Mouse (Mus musculus) midbrain, postnatal 0 days (tissue): ENCODE measurements around the gene Smim5. TPM values are rescaled to one million over a fixed set of nuclear protein-coding genes. Genes with fewer than 3 reads are reported as not detected.

Source experiments
- ATAC-seq: fragments of 200-750 bp; cut with Nextera tagmentation; 2 replicates; pipeline ENCODE4 v1.8.0; 2017; ENCODE audit warnings: moderate number of reproducible peaks, mild to moderate bottlenecking, moderate TSS enrichment, moderate library complexity; ENCODE audit not compliant: low FRiP score
- DNase-seq: peaks from one replicate; pipeline ENCODE4 v3.0.0-alpha.2; 2015; ENCODE audit warnings: low spot score
- H3K27ac ChIP-seq: fragments of 300-500 bp; sonication (generic); 2 replicates; pipeline ENCODE4 v1.5.1; 2014; ENCODE audit warnings: low read depth, mild to moderate bottlenecking, low read length, mixed read lengths
- H3K27me3 ChIP-seq: fragments of 300-500 bp; sonication (generic); 2 replicates; pipeline ENCODE4 v1.6.1; 2014; ENCODE audit warnings: low read length, control low read depth, mixed read lengths; ENCODE audit not compliant: insufficient read depth
- H3K36me3 ChIP-seq: fragments of 300-500 bp; sonication (generic); 2 replicates; pipeline ENCODE4 v1.6.1; 2014; ENCODE audit warnings: low read length, control low read depth, mixed read lengths; ENCODE audit not compliant: insufficient read depth
- H3K4me1 ChIP-seq: fragments of 300-500 bp; sonication (generic); 2 replicates; pipeline ENCODE4 v1.6.1; 2014; ENCODE audit warnings: mild to moderate bottlenecking, control low read depth, antibody characterized with exemption, low read length, mixed read lengths; ENCODE audit not compliant: insufficient read depth
- H3K4me2 ChIP-seq: fragments of 300-500 bp; sonication (generic); 2 replicates; pipeline ENCODE4 v1.6.1; 2014; ENCODE audit warnings: low read depth, mild to moderate bottlenecking, low read length, mixed read lengths; ENCODE audit not compliant: poor library complexity, severe bottlenecking
- H3K4me3 ChIP-seq: fragments of 300-500 bp; sonication (generic); 2 replicates; pipeline ENCODE4 v1.5.1; 2014; ENCODE audit warnings: low read depth, mild to moderate bottlenecking, low read length, moderate library complexity
- H3K9ac ChIP-seq: fragments of 300-500 bp; sonication (generic); replicated peaks from 2 replicates; pipeline ENCODE4 v1.6.1; 2014; ENCODE audit warnings: mild to moderate bottlenecking, low read length, moderate library complexity, mixed read lengths; ENCODE audit not compliant: poor library complexity, severe bottlenecking
- H3K9me3 ChIP-seq: fragments of 300-500 bp; sonication (generic); 2 replicates; pipeline ENCODE4 v1.6.1; 2016; ENCODE audit warnings: low read length, control low read depth
- CTCF ChIP-seq: IDR thresholded peaks from 2 replicates; pipeline ENCODE4 v1.5.1; 2016; ENCODE audit warnings: antibody characterized with exemption, mild to moderate bottlenecking
- WGBS: fragments of 180-500 bp; shearing (Covaris S2); extraction: QIAGEN DNeasy Blood & Tissue Kit; methylation state at CpG from one replicate; pipeline ENCODE4 v1.1.7; 2014; 5-methylcytosine and 5-hydroxymethylcytosine counted together
- polyA plus RNA-seq: library from polyadenylated mRNA; unstranded; fragments of >200 nt; fragmentation: Nextera tagmentation; extraction: Ambion mirVana; gene quantifications from 2 replicates; pipeline ENCODE4 v1.2.1, GENCODE M21; 2015
- total RNA-seq: library from RNA; depleted of rRNA; stranded (reverse); fragments of >200 nt; gene quantifications from 2 replicates; pipeline ENCODE4 v1.2.3, GENCODE M21; 2014

Gene Smim5
- total and polyA plus RNA-seq, 2 experiments from 2014 or later: 1.5 TPM; not detected in 1

- no peak overlapping the region for H3K27ac ChIP-seq
- no peak overlapping the region for H3K9ac ChIP-seq
- H3K27me3 ChIP-seq: no peaks in the 10 kb centered on the region
- DNase-seq: no peak
- no peaks in the 10 kb centered on the region for H3K9me3 ChIP-seq
- no peaks in the 10 kb centered on the region for H3K36me3 ChIP-seq
- 0 out of 2 replicates have a peak, but pooled peaks have one; percentile 23 for ATAC-seq
- H3K4me1 ChIP-seq: no peaks in the 10 kb centered on the region
- no peak for TF ChIP-seq CTCF
- 91% methylated on average over 11 of the region's 11 CpGs for WGBS
- H3K4me3 ChIP-seq: no peak overlapping the region
- no peak overlapping the region for H3K4me2 ChIP-seq
Observed at GRCm38 (mm10) chr11:115886446-115886845, 13.3 kb upstream of the Smim5 start.

- Histone ChIP-seq H3K27me3 (no peaks in the 10 kb centered on the region), H3K9me3 (no peaks in the 10 kb centered on the region), H3K9ac (no peak overlapping the region), H3K4me3 (no peak overlapping the region), H3K4me2 (no peak overlapping the region), H3K27ac (no peak overlapping the region), H3K4me1 (no peaks in the 10 kb centered on the region), H3K36me3 (no peaks in the 10 kb centered on the region)
- ATAC-seq (no peak), DNase-seq (no peak)
- 83% methylated on average over 5 of the region's 5 CpGs for WGBS
- TF ChIP-seq CTCF: no peak
Observed at GRCm38 (mm10) chr11:115888020-115888419, 11.7 kb upstream of the Smim5 start.

DNA sequence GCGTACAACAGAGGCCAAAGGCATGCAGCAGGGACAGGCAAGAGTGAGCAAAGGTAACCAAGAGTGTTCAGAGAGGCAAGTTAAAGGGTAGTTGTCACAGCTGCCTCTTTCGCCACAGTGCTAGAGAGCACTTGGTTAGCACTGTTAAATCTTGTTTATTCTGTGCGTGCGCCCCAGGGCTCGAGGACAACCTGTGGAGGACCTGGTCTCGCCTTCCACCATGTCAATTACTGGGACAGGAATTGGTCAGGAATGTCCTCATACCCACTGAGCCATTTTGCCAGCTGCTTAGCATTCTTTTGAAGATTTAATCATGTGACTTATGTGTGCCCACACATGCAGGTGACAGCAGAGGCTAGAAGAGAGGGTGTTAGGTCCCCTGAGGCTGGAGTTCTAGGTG, 10.6 kb upstream of the Smim5 start:
- no peaks in the 10 kb centered on the region for H3K9me3 ChIP-seq
- H3K9ac ChIP-seq: no peak overlapping the region
- H3K4me1 ChIP-seq: no peaks in the 10 kb centered on the region
- no peak overlapping the region for H3K4me3 ChIP-seq
- WGBS: 85% methylated on average over 6 of the region's 6 CpGs
- H3K27ac ChIP-seq: no peak overlapping the region
- no peaks in the 10 kb centered on the region for H3K27me3 ChIP-seq
- TF ChIP-seq CTCF: no peak
- H3K4me2 ChIP-seq: no peak overlapping the region
- DNase-seq (no peak), ATAC-seq (no peak)
- no peaks in the 10 kb centered on the region for H3K36me3 ChIP-seq

GRCm38 (mm10) chr11:115892213-115892612, 7.6 kb upstream of the Smim5 start:
- 63% methylated on average over 6 of the region's 6 CpGs for WGBS
- TF ChIP-seq CTCF: no peak

DNA sequence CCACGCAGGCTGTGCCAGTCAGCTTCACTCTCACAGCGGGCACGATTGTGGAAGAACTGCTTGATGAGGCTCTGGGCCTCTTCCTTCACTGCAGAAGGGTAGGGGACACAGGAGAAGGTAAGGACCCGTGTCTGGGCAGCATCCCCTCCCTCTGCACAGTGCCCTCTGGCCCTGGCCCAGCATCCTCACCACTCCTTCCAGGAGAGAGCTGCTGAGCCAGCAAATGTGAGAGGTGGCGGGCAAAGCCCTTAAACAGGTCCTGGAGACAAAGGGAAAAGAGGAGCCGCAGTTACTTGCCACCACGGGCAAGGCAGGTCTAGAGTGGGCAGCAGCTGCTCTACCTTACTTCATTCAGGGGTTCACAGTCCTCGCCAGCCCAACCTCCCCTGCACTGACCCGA, 6.7 kb upstream of the Smim5 start:
- WGBS: 87% methylated on average over 9 of the region's 9 CpGs
- H3K4me1 ChIP-seq: no peaks in the 10 kb centered on the region
- H3K4me2 ChIP-seq: no peak overlapping the region
- H3K36me3 ChIP-seq: peaks cover 24% of the 10 kb centered on the region
- ATAC-seq (no peak), DNase-seq (no peak)
- no peak overlapping the region for H3K9ac ChIP-seq
- no peaks in the 10 kb centered on the region for H3K9me3 ChIP-seq
- H3K27ac ChIP-seq: no peak overlapping the region
- H3K4me3 ChIP-seq: no peak overlapping the region
- no peak for TF ChIP-seq CTCF
- H3K27me3 ChIP-seq: no peaks in the 10 kb centered on the region

More at GRCm38 (mm10) chr11:115892213-115892612, 7.6 kb upstream of the Smim5 start:
- Histone ChIP-seq H3K27me3 (no peaks in the 10 kb centered on the region), H3K4me1 (no peaks in the 10 kb centered on the region), H3K9me3 (no peaks in the 10 kb centered on the region), H3K36me3 (peaks cover 24% of the 10 kb centered on the region), H3K9ac (no peak overlapping the region), H3K4me2 (no peak overlapping the region), H3K4me3 (no peak overlapping the region), H3K27ac (no peak overlapping the region)
- DNase-seq (no peak), ATAC-seq (no peak)

- no peaks in the 10 kb centered on the region for H3K9me3 ChIP-seq
- peaks cover 24% of the 10 kb centered on the region for H3K36me3 ChIP-seq
- ATAC-seq (no peak), DNase-seq (peak; percentile 10)
- no peak overlapping the region for H3K4me3 ChIP-seq
- no peaks in the 10 kb centered on the region for H3K4me1 ChIP-seq
- no peak overlapping the region for H3K4me2 ChIP-seq
- H3K27me3 ChIP-seq: no peaks in the 10 kb centered on the region
- 81% methylated on average over 14 of the region's 14 CpGs for WGBS
- no peak overlapping the region for H3K9ac ChIP-seq
- TF ChIP-seq CTCF: peak; percentile 50
- H3K27ac ChIP-seq: no peak overlapping the region
Observed at GRCm38 (mm10) chr11:115894755-115895520, 4.8 kb upstream of the Smim5 start.
